Mouse (Mus musculus) midbrain, embryonic 15.5 days (tissue): ENCODE results near the gene Gng11. TPM values are rescaled to one million over a fixed set of nuclear protein-coding genes. Genes with fewer than 3 reads are reported as not detected.

Experiments used
- ATAC-seq: fragments of 200-750 bp; cut with Nextera tagmentation; replicated peaks from 2 replicates; pipeline ENCODE4 v1.8.0; 2017; ENCODE audit warnings: moderate TSS enrichment
- H3K27ac ChIP-seq: fragments of 300-500 bp; sonication (generic); 2 replicates; pipeline ENCODE4 v1.5.1; 2015; ENCODE audit warnings: mild to moderate bottlenecking, inconsistent platforms
- H3K27me3 ChIP-seq: fragments of 300-500 bp; sonication (generic); replicated peaks from 2 replicates; pipeline ENCODE4 v1.6.1; 2015; ENCODE audit warnings: inconsistent platforms
- H3K36me3 ChIP-seq: fragments of 300-500 bp; sonication (generic); replicated peaks from 2 replicates; pipeline ENCODE4 v1.6.1; 2015; ENCODE audit warnings: inconsistent platforms
- H3K4me1 ChIP-seq: fragments of 300-500 bp; sonication (generic); 2 replicates; pipeline ENCODE4 v1.6.1; 2015; ENCODE audit warnings: inconsistent platforms
- H3K4me2 ChIP-seq: fragments of 300-500 bp; sonication (generic); 2 replicates; pipeline ENCODE4 v1.6.1; 2015; ENCODE audit warnings: inconsistent platforms, mild to moderate bottlenecking, moderate library complexity
- H3K4me3 ChIP-seq: fragments of 300-500 bp; sonication (generic); 2 replicates; pipeline ENCODE4 v1.5.1; 2015; ENCODE audit warnings: mild to moderate bottlenecking, inconsistent platforms
- H3K9ac ChIP-seq: fragments of 300-500 bp; sonication (generic); 2 replicates; pipeline ENCODE4 v1.6.1; 2015; ENCODE audit warnings: mild to moderate bottlenecking, inconsistent platforms
- H3K9me3 ChIP-seq: fragments of 300-500 bp; sonication (generic); 2 replicates; pipeline ENCODE4 v1.6.1; 2016; ENCODE audit warnings: inconsistent platforms
- WGBS: fragments of 180-500 bp; shearing (Covaris S2); methylation state at CpG from one replicate; pipeline ENCODE4 v1.1.7; 2015; ENCODE audit warnings: mixed read lengths; 5-methylcytosine and 5-hydroxymethylcytosine counted together
- polyA plus RNA-seq: library from polyadenylated mRNA; unstranded; fragments of >200 nt; fragmentation: Nextera tagmentation; extraction: Ambion mirVana; gene quantifications from 2 replicates; pipeline ENCODE4 v1.2.1, GENCODE M21; 2015

The Gng11 gene
- polyA plus RNA-seq, 1 experiment from 2014 or later, result 23.8 TPM

DNA sequence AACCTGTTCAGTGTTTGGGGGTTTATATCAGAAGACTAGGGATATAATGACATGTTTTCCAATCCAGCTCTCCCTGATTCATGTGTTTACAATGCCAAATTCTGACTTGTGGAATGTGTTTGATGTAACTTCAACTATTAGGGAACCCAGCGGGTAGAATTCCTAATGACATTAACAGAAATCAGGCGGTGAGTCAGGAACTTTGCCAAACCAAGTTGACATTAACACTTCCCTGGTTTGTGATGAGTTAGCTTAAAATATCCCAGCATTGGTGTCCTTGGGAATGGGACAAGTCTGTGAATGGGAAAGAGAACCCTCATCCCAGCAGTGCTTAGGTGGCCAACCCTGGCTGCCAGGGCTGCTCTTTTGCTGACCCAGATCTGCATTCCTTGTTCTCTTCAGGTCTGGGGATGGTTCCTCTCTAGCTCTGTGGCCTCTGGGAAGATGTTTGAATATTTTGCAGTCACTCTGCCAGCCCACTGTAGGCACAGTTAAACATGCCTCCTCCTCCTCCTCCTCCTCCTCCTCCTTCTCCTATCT is 4.9 kb downstream of the Gng11 start:
- Histone ChIP-seq H3K4me3 (no peak overlapping the region), H3K4me2 (no peak overlapping the region), H3K9me3 (no peaks in the 10 kb centered on the region), H3K27ac (no peak overlapping the region), H3K36me3 (no peaks in the 10 kb centered on the region), H3K27me3 (no peaks in the 10 kb centered on the region), H3K4me1 (peaks cover 5% of the 10 kb centered on the region), H3K9ac (no peak overlapping the region)
- WGBS, result 82% methylated on average over 2 of the region's 2 CpGs
- no peak for ATAC-seq

DNA sequence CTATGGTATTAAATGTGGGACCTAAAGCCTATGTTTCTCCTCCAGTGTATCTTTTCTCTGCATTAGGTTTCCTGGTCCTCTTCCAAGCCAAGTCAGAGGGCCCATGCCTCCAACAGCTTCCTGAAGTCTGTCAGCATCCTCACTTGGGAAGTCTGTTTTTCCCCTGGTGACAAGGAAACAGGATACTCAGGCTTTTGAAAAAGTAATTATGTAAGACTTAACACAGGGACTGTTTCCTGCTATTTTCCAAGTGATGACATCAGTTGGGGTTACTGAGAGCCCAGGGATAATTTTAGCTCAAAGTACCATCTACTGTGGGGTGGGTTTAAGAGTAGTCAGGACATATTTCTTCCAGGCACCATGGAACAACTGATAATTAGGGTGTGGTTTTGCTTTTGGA is 5.8 kb downstream of the Gng11 start:
- Histone ChIP-seq H3K27ac (no peak overlapping the region), H3K4me2 (no peak overlapping the region), H3K4me3 (no peak overlapping the region), H3K4me1 (no peaks in the 10 kb centered on the region), H3K36me3 (no peaks in the 10 kb centered on the region), H3K9ac (no peak overlapping the region), H3K9me3 (no peaks in the 10 kb centered on the region), H3K27me3 (no peaks in the 10 kb centered on the region)
- ATAC-seq, result no peak

DNA sequence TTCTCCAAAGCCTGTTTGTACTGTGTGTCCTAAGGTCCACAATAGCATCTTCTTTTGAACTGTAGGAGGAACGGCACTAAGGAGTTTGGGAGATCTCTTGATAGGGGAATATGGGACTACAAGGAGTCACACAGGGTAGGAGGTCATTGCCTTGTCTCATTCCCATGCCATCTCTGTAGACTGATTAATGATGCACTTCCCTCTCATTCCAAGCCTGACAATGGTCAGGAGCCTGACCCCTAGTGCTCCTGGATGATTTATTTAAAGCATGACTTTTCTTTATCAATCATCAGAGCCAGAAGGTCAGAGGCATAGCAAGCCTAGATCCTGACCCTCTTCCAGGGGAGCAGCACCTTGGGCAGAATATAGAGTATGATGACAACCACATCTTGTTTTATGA is 18.9 kb downstream of the Gng11 start:
- Histone ChIP-seq H3K4me2 (no peak overlapping the region), H3K27me3 (no peaks in the 10 kb centered on the region), H3K9ac (no peak overlapping the region), H3K27ac (no peak overlapping the region), H3K4me3 (no peak overlapping the region), H3K36me3 (no peaks in the 10 kb centered on the region), H3K4me1 (no peaks in the 10 kb centered on the region), H3K9me3 (no peaks in the 10 kb centered on the region)
- 74% methylated on average over 1 of the region's 1 CpGs for WGBS
- ATAC-seq, result no peak

DNA sequence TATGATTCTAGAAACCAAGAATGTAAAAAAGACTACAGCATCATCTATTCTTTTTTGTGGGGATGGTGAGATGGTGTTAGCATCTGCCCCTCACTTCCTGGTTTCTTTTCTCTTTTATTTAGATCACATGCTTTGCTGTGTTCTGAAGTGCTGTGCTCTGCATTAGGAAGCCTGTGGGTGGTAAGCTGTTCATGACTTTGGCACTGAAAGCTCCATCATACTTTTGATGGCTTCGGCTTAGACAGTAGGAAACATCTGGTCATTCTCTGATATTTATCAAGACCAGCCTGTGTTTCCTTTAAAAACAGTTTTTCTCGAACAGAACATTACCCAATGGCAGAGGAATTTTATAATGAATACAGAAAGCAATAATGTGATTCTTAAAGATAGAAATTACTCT is 22.7 kb downstream of the Gng11 start:
- H3K36me3 ChIP-seq, result no peaks in the 10 kb centered on the region
- ATAC-seq, result no peak
- H3K27me3 ChIP-seq, result no peaks in the 10 kb centered on the region
- no peaks in the 10 kb centered on the region for H3K9me3 ChIP-seq
- 75% methylated on average over 2 of the region's 2 CpGs for WGBS
- no peak overlapping the region for H3K9ac ChIP-seq
- no peaks in the 10 kb centered on the region for H3K4me1 ChIP-seq
- no peak overlapping the region for H3K27ac ChIP-seq
- no peak overlapping the region for H3K4me3 ChIP-seq
- H3K4me2 ChIP-seq, result no peak overlapping the region

DNA sequence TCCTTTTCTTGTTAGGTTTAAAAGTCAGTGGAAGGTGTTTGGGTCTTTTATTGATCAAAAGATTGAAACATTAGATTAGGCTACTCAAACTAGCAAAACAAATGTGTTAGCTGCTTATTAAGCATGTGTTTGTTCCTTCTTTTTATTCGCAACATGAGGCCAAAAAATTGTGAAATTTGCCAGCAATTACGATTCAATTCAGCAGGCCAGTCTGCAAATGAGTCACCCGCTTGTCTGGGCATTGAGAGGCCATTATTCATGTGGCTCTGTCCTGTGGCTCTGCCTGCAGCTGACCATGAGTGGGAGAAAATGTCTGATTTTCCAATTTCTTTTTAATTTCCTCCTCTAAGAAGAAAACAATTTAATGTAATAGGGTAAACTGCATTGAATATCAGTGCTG is 27.3 kb downstream of the Gng11 start:
- ATAC-seq, result no peak
- no peak overlapping the region for H3K27ac ChIP-seq
- 77% methylated on average over 3 of the region's 3 CpGs for WGBS

DNA sequence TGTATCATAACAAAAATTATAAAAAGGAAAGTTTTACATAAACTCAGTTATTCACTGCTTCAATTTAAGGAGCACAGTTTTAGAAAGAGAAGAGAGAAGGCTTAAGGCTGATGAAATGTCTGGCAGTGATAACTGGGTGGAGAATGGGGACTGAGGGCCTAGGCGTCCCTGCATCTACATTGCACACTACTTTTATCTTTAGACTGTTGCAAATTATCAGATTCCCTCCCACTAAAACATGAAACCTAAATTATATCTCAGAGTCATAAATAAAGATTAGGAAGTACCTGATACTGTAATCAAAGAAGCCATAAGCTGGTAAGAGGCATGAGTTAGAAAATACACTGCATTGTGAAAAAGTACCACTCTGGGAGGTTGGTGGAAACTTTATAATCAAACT is 38.1 kb downstream of the Gng11 start:
- no peaks in the 10 kb centered on the region for H3K4me1 ChIP-seq
- no peaks in the 10 kb centered on the region for H3K9me3 ChIP-seq
- 88% methylated on average over 1 of the region's 1 CpGs for WGBS
- no peak overlapping the region for H3K27ac ChIP-seq
- H3K4me3 ChIP-seq, result no peak overlapping the region
- no peak overlapping the region for H3K9ac ChIP-seq
- H3K4me2 ChIP-seq, result no peak overlapping the region
- ATAC-seq, result no peak
- H3K27me3 ChIP-seq, result no peaks in the 10 kb centered on the region
- H3K36me3 ChIP-seq, result no peaks in the 10 kb centered on the region

More for the DNA sequence above, 27.3 kb downstream of the Gng11 start:
- no peaks in the 10 kb centered on the region for H3K36me3 ChIP-seq
- no peaks in the 10 kb centered on the region for H3K27me3 ChIP-seq
- no peak overlapping the region for H3K9ac ChIP-seq
- no peaks in the 10 kb centered on the region for H3K9me3 ChIP-seq
- H3K4me3 ChIP-seq, result no peak overlapping the region
- no peaks in the 10 kb centered on the region for H3K4me1 ChIP-seq
- H3K4me2 ChIP-seq, result no peak overlapping the region

DNA sequence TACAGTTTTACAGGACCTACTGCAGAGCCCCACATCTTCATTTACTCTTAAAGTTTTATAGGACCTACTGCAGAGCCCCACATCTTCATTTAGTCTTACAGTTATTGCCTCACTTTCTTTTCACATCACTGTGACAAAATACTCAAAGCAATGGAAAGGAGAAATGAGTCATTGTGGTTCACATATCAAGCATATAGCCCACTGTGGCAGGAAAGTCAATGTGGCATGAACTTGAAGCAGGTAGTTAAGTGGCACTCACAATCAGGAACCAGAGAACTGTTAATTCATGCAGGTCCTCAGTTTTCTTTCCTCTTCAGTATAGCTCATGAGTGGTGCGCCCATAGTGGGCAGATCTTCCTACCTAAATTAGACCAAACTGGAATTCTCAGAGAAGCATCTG is 43.5 kb downstream of the Gng11 start:
- Histone ChIP-seq H3K36me3 (no peaks in the 10 kb centered on the region), H3K4me1 (no peaks in the 10 kb centered on the region), H3K4me3 (no peak overlapping the region), H3K9me3 (no peaks in the 10 kb centered on the region), H3K4me2 (no peak overlapping the region), H3K9ac (no peak overlapping the region), H3K27ac (no peak overlapping the region), H3K27me3 (no peaks in the 10 kb centered on the region)
- WGBS, result 98% methylated on average over 1 of the region's 1 CpGs
- ATAC-seq, result no peak

DNA sequence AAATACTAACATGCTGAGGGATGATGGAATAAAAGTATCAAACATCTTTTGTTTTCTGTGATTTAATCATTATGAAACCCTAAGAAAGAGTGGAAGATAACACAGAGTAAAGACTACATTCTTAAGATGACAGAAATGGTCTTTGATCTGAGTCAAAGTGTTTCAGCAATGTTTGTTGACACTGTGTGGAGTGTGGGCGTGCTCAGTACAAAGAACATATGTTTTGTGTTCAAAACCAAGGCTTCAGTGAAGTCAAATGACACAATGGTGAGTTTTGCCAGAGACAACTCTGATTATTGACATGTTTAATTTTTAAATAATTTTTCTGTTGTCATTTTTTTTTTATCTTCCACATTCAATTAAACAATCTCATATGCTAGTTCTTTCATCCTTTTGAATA is 49.1 kb downstream of the Gng11 start:
- Histone ChIP-seq H3K4me1 (no peaks in the 10 kb centered on the region), H3K9me3 (no peaks in the 10 kb centered on the region), H3K4me3 (no peak overlapping the region), H3K4me2 (no peak overlapping the region), H3K27ac (no peak overlapping the region), H3K36me3 (no peaks in the 10 kb centered on the region), H3K9ac (no peak overlapping the region), H3K27me3 (no peaks in the 10 kb centered on the region)
- ATAC-seq, result no peak
- WGBS, result 73% methylated on average over 1 of the region's 1 CpGs

DNA sequence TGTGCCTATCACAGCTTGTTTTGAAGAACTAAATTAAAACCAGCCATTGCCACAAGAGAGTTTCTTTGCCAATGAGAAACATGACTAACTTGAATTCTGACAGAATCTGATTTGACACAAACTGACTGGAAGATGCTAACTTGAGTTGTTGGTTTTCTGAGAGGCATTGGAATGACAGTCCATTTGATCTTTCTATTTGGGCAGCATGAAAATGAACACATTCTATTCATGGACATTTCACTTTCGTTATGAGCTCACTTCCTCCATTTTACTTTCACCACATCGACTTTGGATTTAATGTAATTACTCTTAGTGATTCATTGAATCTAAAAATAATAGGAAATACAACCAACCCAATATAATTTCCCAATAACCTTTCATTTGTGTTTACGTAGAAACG is 50.7 kb downstream of the Gng11 start:
- Histone ChIP-seq H3K36me3 (no peaks in the 10 kb centered on the region), H3K9ac (no peak overlapping the region), H3K4me2 (no peak overlapping the region), H3K4me3 (no peak overlapping the region), H3K9me3 (no peaks in the 10 kb centered on the region), H3K27ac (no peak overlapping the region), H3K27me3 (no peaks in the 10 kb centered on the region), H3K4me1 (no peaks in the 10 kb centered on the region)
- WGBS, result 93% methylated on average over 4 of the region's 4 CpGs
- no peak for ATAC-seq

Other genes starting within 250 kb of the Gng11 start
- 6.8 and 8.5 TPM in 2 replicates for gene Calcr, start 239.2 kb upstream of the Gng11 start, polyA plus RNA-seq
- 0.45 and 0.77 TPM in 2 replicates for gene Tfpi2, start 15.0 kb upstream of the Gng11 start, polyA plus RNA-seq
- gene Gngt1, start 10.1 kb upstream of the Gng11 start, polyA plus RNA-seq, result not detected in 2 replicates
- gene Bet1, start 83.1 kb downstream of the Gng11 start, polyA plus RNA-seq, result 23.4 and 25.6 TPM in 2 replicates